ENCODE assay signal across 17 mouse cellular contexts in genomic region chr1:193787417-193787816, GRCm38 (mm10).
DNase-seq lines count a peak whose midpoint lies in the region.
"Had no signal": no experiment of that assay in that cellular context is flagged by ENCODE, and none has a peak within 500 bp of the region (broad histone marks: within the 10 kb centered on the region; RNA-seq: fewer than 3 reads in every experiment).

No protein-coding gene starts in this region.

- peak; percentile 21 to 34 for DNase-seq in cerebellum, adult 18-20 months
- DNase-seq in cerebellum, adult 11 months = no peak
- peak; percentile 42 for DNase-seq in heart, adult 11 months
- DNase-seq in heart, adult 18-20 months = no peak
- DNase-seq in cerebellum, adult 9-11 months = peak; percentile 39
- peak; percentile 32 for DNase-seq in retina, postnatal 1 day
- no peak for DNase-seq in MN1 (ENCODE audit: low spot score)
- DNase-seq in testis, postnatal 14 days (ENCODE audit: low spot score) = no peak
- DNase-seq: adrenal gland, adult 8-10 months; gastrocnemius, postnatal 14 days; heart, postnatal 36 days; kidney, adult 2 months; kidney, postnatal 36 days; liver; lung, adult 2 months; lung, postnatal 10 days; right cerebral cortex, postnatal 4 days had no signal

Comparison
In these comparisons a context has a peak if more than half of its experiments do, and no peak if none do; other contexts are left out.
1. DNase-seq: peak in cerebellum, adult 18-20 months (2 of 2), heart, adult 11 months (single experiment), cerebellum, adult 9-11 months (single experiment) and retina, postnatal 1 day (single experiment); none in cerebellum, adult 11 months (single experiment), heart, adult 18-20 months (0 of 2), MN1 (single experiment) and testis, postnatal 14 days (single experiment).